Mouse (Mus musculus): ENCODE data around the gene Polr2i.

The Polr2i gene

GRCm38 (mm10) chr7:30265935-30266334, 34.2 kb downstream of the Polr2i start:
- DNase-seq (ENCODE audit: low spot score), result no peak

- DNase-seq (ENCODE audit: low spot score), result no peak
These were observed 35.0 kb downstream of the Polr2i start for GRCm38 (mm10) chr7:30266780-30267179.

- no peak for DNase-seq (ENCODE audit: low spot score)
These were observed 37.9 kb downstream of the Polr2i start for GRCm38 (mm10) chr7:30269641-30270040.

- DNase-seq (ENCODE audit: low spot score), result no peak
These were observed 42.6 kb downstream of the Polr2i start for GRCm38 (mm10) chr7:30274383-30274782.

GRCm38 (mm10) chr7:30278911-30279310, 47.2 kb downstream of the Polr2i start:
- no peak for DNase-seq (ENCODE audit: low spot score)

GRCm38 (mm10) chr7:30279536-30279935, 47.8 kb downstream of the Polr2i start:
- no peak for DNase-seq (ENCODE audit: low spot score)

GRCm38 (mm10) chr7:30279951-30280669, 48.4 kb downstream of the Polr2i start, which contains the start of the genes Thap8 and Wdr62:
TSS of gene Thap8 (plus strand) at chr7:30280094.
TSS of gene Wdr62 (minus strand) at chr7:30280419.
- DNase-seq (ENCODE audit: low spot score), result peak; percentile 86

GRCm38 (mm10) chr7:30280670-30281138, 49.0 kb downstream of the Polr2i start:
- peak; percentile 83 for DNase-seq (ENCODE audit: low spot score)

GRCm38 (mm10) chr7:30281522-30281921, 49.8 kb downstream of the Polr2i start:
- DNase-seq (ENCODE audit: low spot score), result no peak

- no peak for DNase-seq (ENCODE audit: low spot score)
These were observed 51.0 kb downstream of the Polr2i start for GRCm38 (mm10) chr7:30282740-30283139.

All from ovary, adult 18-20 months (tissue).